Mouse (Mus musculus) kidney, adult 8-10 months (tissue): ENCODE results near the gene Abhd14a.

Experiments
- DNase-seq, 2 experiments: peaks; one replicate each; pipeline ENCODE4 v3.0.0; 2022

Abhd14a gene

GRCm38 (mm10) chr9:106451899-106452298 lies 4.4 kb upstream of the Abhd14a start:
- DNase-seq = no peak

DNA sequence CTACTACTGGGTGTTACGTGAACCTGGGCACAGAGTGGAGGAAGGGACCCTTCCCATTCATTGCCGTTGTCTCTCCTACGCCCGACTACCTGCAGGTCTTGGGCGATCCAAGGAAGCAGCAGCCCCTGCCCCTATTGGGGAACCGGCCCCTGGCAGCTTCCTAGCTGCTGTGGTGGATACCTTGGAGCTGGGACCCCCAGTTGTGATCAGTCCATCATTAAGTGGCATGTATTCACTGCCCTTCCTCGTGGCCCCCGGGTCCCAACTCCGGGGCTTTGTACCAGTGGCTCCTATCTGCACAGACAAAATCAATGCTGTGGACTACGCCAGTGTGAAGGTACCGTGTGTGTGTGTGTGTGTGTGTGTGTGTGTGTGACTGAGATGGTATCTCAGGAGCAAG lies 3.8 kb upstream of the Abhd14a start:
- DNase-seq = no peak

DNA sequence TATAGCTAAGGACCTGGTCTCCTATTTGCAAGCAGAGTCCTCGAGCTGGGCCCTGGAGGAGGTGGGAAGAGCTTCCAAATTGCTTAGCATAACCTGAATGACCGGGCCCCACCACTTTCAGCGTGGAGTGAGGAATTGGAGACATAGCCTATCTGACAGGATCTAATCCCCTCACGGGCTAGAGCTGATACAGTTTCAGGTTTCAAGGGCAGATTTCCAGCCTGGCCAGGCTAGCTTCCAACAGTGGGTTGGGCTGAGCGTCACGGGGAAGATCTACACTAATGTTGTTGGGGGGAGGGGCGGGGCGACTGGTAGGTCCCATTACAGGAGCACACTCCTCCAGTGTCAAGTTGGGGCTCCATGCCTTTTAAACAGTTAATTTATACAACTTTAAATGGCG lies 3.2 kb upstream of the Abhd14a start:
- peak; percentile 88 to 90 for DNase-seq

GRCm38 (mm10) chr9:106449947-106450346 lies 2.5 kb upstream of the Abhd14a start:
- no peak for DNase-seq

GRCm38 (mm10) chr9:106448498-106449031 lies 1.1 kb upstream of the Abhd14a start:
- DNase-seq = peak; percentile 79 to 83

DNA sequence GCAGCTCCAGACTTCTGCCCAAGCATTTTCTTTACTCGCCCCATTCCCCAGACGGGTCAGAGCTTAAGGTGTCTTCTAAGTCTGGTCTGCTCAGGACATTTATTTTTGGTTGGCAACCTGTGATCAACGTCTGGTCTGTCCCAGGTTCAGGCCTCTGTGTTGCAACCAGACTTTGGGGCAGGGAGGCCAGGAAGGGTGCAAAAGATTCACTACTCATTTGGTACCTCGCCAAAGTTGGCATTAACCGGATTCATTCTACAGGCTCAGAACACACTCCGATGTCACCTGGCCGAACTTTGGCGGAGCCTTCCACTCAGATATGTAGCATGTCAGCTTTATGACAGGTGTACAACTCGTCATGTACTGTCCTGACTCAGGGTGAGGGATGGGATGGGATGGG lies 473 bp upstream of the Abhd14a start:
- peak in 1 of 2 experiments; percentile 60 for DNase-seq

GRCm38 (mm10) chr9:106444836-106445235 lies 2.6 kb downstream of the Abhd14a start:
- DNase-seq = peak; percentile 74 to 84

GRCm38 (mm10) chr9:106442680-106443079 lies 4.8 kb downstream of the Abhd14a start:
- DNase-seq = no peak

GRCm38 (mm10) chr9:106436566-106436965 lies 10.9 kb downstream of the Abhd14a start:
- DNase-seq = no peak

DNA sequence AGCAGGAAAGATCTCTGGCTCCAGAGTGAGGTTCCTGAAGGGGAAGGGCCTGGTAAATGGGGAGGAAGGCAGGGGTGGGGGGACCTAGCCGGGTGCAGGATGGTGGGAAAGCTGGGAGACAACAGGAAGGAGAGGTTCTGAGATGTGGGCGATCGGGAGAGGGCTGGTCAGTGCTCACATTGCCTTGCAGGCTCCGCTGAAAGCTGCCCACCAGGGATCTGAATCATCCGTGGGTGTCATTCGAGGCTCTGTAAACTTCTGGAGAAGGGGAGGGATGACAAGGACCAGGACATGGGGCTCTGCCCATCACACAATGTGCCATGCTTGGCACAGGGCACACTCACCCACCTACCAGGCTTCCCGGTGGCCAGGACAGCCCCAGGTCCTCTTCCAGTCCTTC lies 14.1 kb downstream of the Abhd14a start:
- no peak for DNase-seq

DNA sequence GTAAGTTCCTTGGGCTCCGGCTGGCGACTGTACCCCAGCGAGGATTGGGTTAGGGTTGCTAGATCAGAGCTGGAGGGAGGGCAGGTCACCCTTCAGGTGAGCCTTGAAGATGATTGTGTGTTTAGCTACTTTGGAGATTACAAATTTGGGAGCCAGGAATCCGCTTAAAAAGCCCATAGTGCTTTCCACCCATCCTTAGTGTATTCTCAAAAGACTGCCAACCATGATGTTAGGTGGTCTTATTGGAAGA lies 17.5 kb downstream of the Abhd14a start:
- DNase-seq = no peak

GRCm38 (mm10) chr9:106429221-106430014 lies 18.1 kb downstream of the Abhd14a start, which contains the start of gene Rpl29:
Rpl29 (plus strand) TSS chr9:106429454.
- DNase-seq = peak; percentile 94 to 97

GRCm38 (mm10) chr9:106428719-106429220 lies 18.7 kb downstream of the Abhd14a start:
- DNase-seq = no peak

DNA sequence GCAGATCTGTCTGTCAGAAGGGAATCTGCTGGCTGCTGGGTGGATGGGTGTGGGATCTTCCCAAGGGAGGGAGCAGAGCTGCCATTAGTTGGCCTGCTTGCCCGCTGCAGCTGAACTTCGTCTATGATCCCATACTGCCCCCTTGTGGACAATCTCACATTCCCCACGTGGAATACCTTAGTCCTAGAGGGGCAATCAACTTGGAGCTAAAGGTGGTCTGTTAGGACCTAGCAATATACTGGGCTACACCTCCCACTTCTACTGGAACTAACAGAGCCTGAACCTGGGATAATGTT lies 25.7 kb downstream of the Abhd14a start:
- peak; percentile 81 to 90 for DNase-seq

- DNase-seq = no peak
These were observed 26.2 kb downstream of the Abhd14a start for GRCm38 (mm10) chr9:106421033-106421864.

- no peak for DNase-seq
These were observed 26.9 kb downstream of the Abhd14a start for GRCm38 (mm10) chr9:106420608-106421007.

DNA sequence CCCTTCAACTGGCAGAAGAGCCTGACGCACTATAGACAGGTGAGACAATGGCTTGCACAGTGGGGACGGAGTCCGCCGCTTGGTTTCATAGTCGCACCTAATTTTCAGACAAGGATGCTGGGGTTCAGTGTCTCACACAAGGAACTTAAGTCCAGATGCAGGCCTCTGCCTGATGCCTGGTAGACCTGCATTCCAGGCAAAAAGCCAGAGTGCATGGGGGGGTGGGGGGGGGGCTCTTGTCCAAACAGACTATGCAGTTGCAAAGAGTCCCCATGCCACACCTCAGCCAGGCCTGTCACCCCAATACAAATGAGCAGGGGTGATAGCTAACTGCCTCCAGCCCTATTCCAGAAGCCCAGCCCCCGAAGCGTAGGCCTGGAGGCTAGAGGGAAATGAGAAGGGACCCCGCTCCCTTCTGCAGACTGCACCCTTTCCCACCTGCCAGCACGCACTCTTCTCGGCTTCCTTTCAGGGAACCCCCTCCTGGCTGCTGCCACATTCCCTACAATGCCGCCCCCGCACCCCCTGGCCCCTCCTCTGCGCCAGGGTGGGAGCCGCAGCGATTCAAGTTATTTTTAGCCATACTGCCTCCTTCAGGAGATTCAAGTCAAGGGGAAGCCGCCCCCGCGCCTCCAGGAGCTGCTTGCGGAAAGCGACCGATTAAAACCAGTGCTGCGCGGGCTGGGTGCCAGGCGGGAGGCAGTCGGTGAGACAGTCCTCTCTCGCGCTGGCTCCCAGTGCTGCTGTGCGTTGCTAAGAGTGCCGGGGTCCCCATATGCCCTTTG lies 29.4 kb downstream of the Abhd14a start:
- peak; percentile 70 to 71 for DNase-seq

DNA sequence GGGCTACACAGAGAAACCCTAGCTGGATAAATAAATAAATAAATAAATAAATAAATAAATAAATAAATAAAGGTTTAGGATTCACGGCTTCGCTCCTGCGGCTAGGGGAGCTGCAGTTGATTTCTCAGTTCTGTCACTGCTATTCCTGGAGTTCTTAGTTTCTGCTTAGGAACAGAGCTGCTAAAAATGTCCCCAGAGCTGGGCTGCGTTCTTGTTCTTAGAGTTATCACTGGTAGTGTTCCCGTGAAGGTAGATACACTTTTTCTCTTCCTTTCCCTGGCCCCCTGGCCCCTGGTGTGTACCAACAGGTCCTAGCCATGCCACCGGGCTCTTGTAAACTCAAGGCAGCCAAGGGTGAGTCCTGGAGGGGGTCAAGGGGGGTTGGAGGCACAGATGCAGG lies 30.7 kb downstream of the Abhd14a start:
- no peak for DNase-seq

- DNase-seq = no peak
These were observed 33.9 kb downstream of the Abhd14a start for GRCm38 (mm10) chr9:106413606-106414005.

- DNase-seq = no peak
These were observed 35.3 kb downstream of the Abhd14a start for GRCm38 (mm10) chr9:106412210-106412609.

DNA sequence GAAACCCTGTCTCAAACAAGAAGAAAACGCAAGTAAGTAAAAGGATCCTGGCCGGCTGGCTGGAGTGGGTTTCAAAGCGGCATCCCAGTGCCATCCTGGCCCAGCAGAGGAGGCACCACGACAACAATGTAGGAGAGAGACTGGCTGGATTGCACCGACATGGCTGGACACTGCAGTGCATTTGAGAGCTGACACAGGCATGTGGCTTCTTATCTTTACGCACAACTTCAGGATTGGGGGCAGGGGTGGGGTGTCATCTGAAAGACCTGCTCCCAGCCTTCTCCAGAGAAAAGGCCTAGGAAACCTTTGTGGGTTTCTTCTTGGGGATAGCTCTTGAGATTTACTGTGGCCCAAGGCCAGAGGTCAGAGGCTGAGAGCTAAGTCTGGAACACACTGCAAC lies 35.7 kb downstream of the Abhd14a start:
- no peak for DNase-seq

DNA sequence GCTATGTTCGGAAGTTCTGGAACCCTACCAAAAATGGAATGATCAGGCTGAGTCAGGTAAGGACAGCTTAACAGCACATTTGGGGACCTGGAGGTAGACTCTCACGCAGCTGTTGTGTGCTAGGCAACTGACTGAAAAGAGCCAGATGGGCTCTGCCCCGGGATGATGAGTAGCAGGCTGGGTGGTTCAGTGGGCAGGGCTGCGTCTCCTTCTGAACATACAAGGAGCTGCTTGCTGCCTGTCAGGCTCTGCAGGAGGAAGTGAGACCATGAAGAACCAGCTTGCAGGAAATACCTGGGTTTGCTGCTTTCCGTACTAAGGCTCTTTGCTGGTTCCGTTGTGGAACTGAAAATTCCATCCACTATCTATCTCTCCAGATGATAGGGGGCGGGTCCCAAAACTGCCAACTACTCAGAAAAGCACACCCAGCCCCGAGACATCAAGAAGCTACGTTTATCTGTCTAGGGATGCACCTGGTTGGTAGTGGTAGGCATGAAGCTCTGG lies 36.3 kb downstream of the Abhd14a start:
- DNase-seq = no peak

- DNase-seq = no peak
These were observed 37.3 kb downstream of the Abhd14a start for GRCm38 (mm10) chr9:106410086-106410650.
